In genomic region chr1:184273722-184274121, GRCm38 (mm10) we compare ENCODE assay signal across 18 mouse cellular contexts.
DNase-seq lines count a peak whose midpoint lies in the region; ATAC-seq and TF ChIP-seq lines count a peak whose summit lies in the region.
"Had no signal": no experiment of that assay in that cellular context is flagged by ENCODE, and none has a peak within 500 bp of the region (broad histone marks: within the 10 kb centered on the region; RNA-seq: fewer than 3 reads in every experiment).

No protein-coding gene starts in this region.

- no peak overlapping the region for H3K4me3 ChIP-seq in embryonic facial prominence, embryonic 11.5 days (ENCODE audit: low read depth, low read length)
- H3K4me3 ChIP-seq in embryonic facial prominence, embryonic 10.5 days: no peak overlapping the region
- no peak overlapping the region for H3K4me3 ChIP-seq in intestine, postnatal 0 days (ENCODE audit: low read depth, low read length)
- no peak overlapping the region for H3K4me3 ChIP-seq in intestine, embryonic 16.5 days (ENCODE audit: low read length)
- no peak overlapping the region for H3K4me3 ChIP-seq in lung, embryonic 14.5 days (ENCODE audit: low read depth, low read length)
- H3K4me3 ChIP-seq: embryonic facial prominence, embryonic 15.5 days; hindbrain, embryonic 13.5 days; limb, embryonic 15.5 days; midbrain, embryonic 13.5 days; myocyte had no signal

- no peak overlapping the region for H3K27ac ChIP-seq in embryonic facial prominence, embryonic 11.5 days (replicated peaks; ENCODE audit: low read depth, low read length)
- no peak overlapping the region for H3K27ac ChIP-seq in embryonic facial prominence, embryonic 10.5 days (replicated peaks)
- no peak overlapping the region for H3K27ac ChIP-seq in intestine, postnatal 0 days (ENCODE audit: low read depth, low read length)
- no peak overlapping the region for H3K27ac ChIP-seq in intestine, embryonic 16.5 days (ENCODE audit: low read length)
- no peak overlapping the region for H3K27ac ChIP-seq in lung, embryonic 14.5 days (ENCODE audit: low read depth)
- H3K27ac ChIP-seq: embryonic facial prominence, embryonic 15.5 days; hindbrain, embryonic 13.5 days; limb, embryonic 15.5 days; midbrain, embryonic 13.5 days had no signal

- peak; percentile 53 for TF ChIP-seq CTCF in intestine, postnatal 0 days (IDR thresholded peaks at IDR 0.05; ENCODE audit: low read depth)
- TF ChIP-seq CTCF in lung, embryonic 14.5 days (IDR thresholded peaks at IDR 0.05; ENCODE audit: low read depth): 0 out of 2 replicates have a peak, but pooled peaks have one; percentile 26

- H3K36me3 ChIP-seq in embryonic facial prominence, embryonic 11.5 days (replicated peaks; ENCODE audit: control insufficient read depth, insufficient read depth, low read depth, low read length): no peaks in the 10 kb centered on the region
- H3K36me3 ChIP-seq in embryonic facial prominence, embryonic 10.5 days (replicated peaks): no peaks in the 10 kb centered on the region
- no peaks in the 10 kb centered on the region for H3K36me3 ChIP-seq in intestine, postnatal 0 days (ENCODE audit: control insufficient read depth, insufficient read depth)
- no peaks in the 10 kb centered on the region for H3K36me3 ChIP-seq in intestine, embryonic 16.5 days (ENCODE audit: control insufficient read depth, insufficient read depth, low read length)
- H3K36me3 ChIP-seq in lung, embryonic 14.5 days (ENCODE audit: insufficient read depth): no peaks in the 10 kb centered on the region
- H3K36me3 ChIP-seq: embryonic facial prominence, embryonic 15.5 days; hindbrain, embryonic 13.5 days; limb, embryonic 15.5 days; midbrain, embryonic 13.5 days had no signal

- no peak overlapping the region for H3K9ac ChIP-seq in embryonic facial prominence, embryonic 11.5 days (replicated peaks; ENCODE audit: low read length)
- no peak overlapping the region for H3K9ac ChIP-seq in intestine, postnatal 0 days (ENCODE audit: low read depth, low read length)
- H3K9ac ChIP-seq in intestine, embryonic 16.5 days (ENCODE audit: low read depth, low read length): no peak overlapping the region
- no peak overlapping the region for H3K9ac ChIP-seq in lung, embryonic 14.5 days
- H3K9ac ChIP-seq: embryonic facial prominence, embryonic 15.5 days; hindbrain, embryonic 13.5 days; limb, embryonic 15.5 days; midbrain, embryonic 13.5 days had no signal

- no peak for ATAC-seq in embryonic facial prominence, embryonic 11.5 days (replicated peaks; ENCODE audit: insufficient number of reproducible peaks, low FRiP score, low TSS enrichment, low read depth)
- ATAC-seq in intestine, postnatal 0 days: no peak
- ATAC-seq in intestine, embryonic 16.5 days: no peak
- no peak for ATAC-seq in lung, embryonic 14.5 days (ENCODE audit: insufficient read depth)
- ATAC-seq: midbrain, embryonic 13.5 days had no signal

- no peaks in the 10 kb centered on the region for H3K27me3 ChIP-seq in embryonic facial prominence, embryonic 11.5 days (ENCODE audit: control insufficient read depth, insufficient read depth, low read length)
- H3K27me3 ChIP-seq in embryonic facial prominence, embryonic 10.5 days (replicated peaks; ENCODE audit: low read depth, poor library complexity, severe bottlenecking): no peaks in the 10 kb centered on the region
- no peaks in the 10 kb centered on the region for H3K27me3 ChIP-seq in intestine, postnatal 0 days (replicated peaks; ENCODE audit: control insufficient read depth, insufficient read depth, low read length)
- H3K27me3 ChIP-seq in intestine, embryonic 16.5 days (replicated peaks; ENCODE audit: control insufficient read depth, insufficient read depth, low read length): no peaks in the 10 kb centered on the region
- no peaks in the 10 kb centered on the region for H3K27me3 ChIP-seq in lung, embryonic 14.5 days (ENCODE audit: insufficient read depth, low read length)
- H3K27me3 ChIP-seq: hindbrain, embryonic 13.5 days had no signal

- 67% methylated on average over 1 of the region's 1 CpGs for WGBS in embryonic facial prominence, embryonic 11.5 days
- 74% methylated on average over 1 of the region's 1 CpGs for WGBS in embryonic facial prominence, embryonic 10.5 days
- WGBS in intestine, postnatal 0 days: 100% methylated on average over 1 of the region's 1 CpGs
- WGBS in intestine, embryonic 16.5 days: 69% methylated on average over 1 of the region's 1 CpGs
- WGBS in lung, embryonic 14.5 days: 78% methylated on average over 1 of the region's 1 CpGs

- H3K4me1 ChIP-seq in embryonic facial prominence, embryonic 11.5 days (ENCODE audit: control insufficient read depth, insufficient read depth, low read length): no peaks in the 10 kb centered on the region
- no peaks in the 10 kb centered on the region for H3K4me1 ChIP-seq in embryonic facial prominence, embryonic 10.5 days
- peaks cover 3% of the 10 kb centered on the region; the same call in 1 of the 2 replicates for H3K4me1 ChIP-seq in intestine, postnatal 0 days (replicated peaks; ENCODE audit: control insufficient read depth, insufficient read depth, low read length)
- H3K4me1 ChIP-seq in intestine, embryonic 16.5 days (ENCODE audit: control insufficient read depth, insufficient read depth, low read length): 0 out of 2 replicates have a peak, but pooled peaks cover 2% of the 10 kb centered on the region
- no peaks in the 10 kb centered on the region for H3K4me1 ChIP-seq in lung, embryonic 14.5 days (ENCODE audit: insufficient read depth)
- H3K4me1 ChIP-seq: embryonic facial prominence, embryonic 15.5 days; hindbrain, embryonic 13.5 days; midbrain, embryonic 13.5 days had no signal

- H3K9me3 ChIP-seq in embryonic facial prominence, embryonic 11.5 days (replicated peaks; ENCODE audit: control insufficient read depth, low read length): no peaks in the 10 kb centered on the region
- H3K9me3 ChIP-seq in embryonic facial prominence, embryonic 10.5 days: no peaks in the 10 kb centered on the region
- no peaks in the 10 kb centered on the region for H3K9me3 ChIP-seq in intestine, postnatal 0 days (ENCODE audit: control insufficient read depth)
- H3K9me3 ChIP-seq in intestine, embryonic 16.5 days (ENCODE audit: control insufficient read depth, low read length): no peaks in the 10 kb centered on the region
- no peaks in the 10 kb centered on the region for H3K9me3 ChIP-seq in lung, embryonic 14.5 days (ENCODE audit: low read depth, low read length)
- H3K9me3 ChIP-seq: embryonic facial prominence, embryonic 15.5 days; hindbrain, embryonic 13.5 days; limb, embryonic 15.5 days; midbrain, embryonic 13.5 days had no signal

- DNase-seq in embryonic facial prominence, embryonic 11.5 days (ENCODE audit: low spot score): peak; percentile 12
- no peak for DNase-seq in embryonic facial prominence, embryonic 10.5 days (ENCODE audit: low spot score)
- no peak for DNase-seq in lung, embryonic 14.5 days
- no peak for DNase-seq in lung, postnatal 10 days
- peak; percentile 33 for DNase-seq in MN1 (ENCODE audit: low spot score)
- no peak for DNase-seq in spleen, adult 18-20 months
- DNase-seq: adrenal gland, adult 2 months; cerebellum, adult 9-10 months; heart, postnatal 10 days; right cerebral cortex, postnatal 14 days; thymus, postnatal 14 days had no signal

- no peak overlapping the region for H3K4me2 ChIP-seq in embryonic facial prominence, embryonic 11.5 days (ENCODE audit: low read depth, low read length)
- H3K4me2 ChIP-seq in intestine, postnatal 0 days (replicated peaks; ENCODE audit: low read depth): no peak overlapping the region
- no peak overlapping the region for H3K4me2 ChIP-seq in intestine, embryonic 16.5 days (ENCODE audit: low read depth, low read length)
- H3K4me2 ChIP-seq in lung, embryonic 14.5 days: no peak overlapping the region
- H3K4me2 ChIP-seq: embryonic facial prominence, embryonic 15.5 days; hindbrain, embryonic 13.5 days; limb, embryonic 15.5 days; midbrain, embryonic 13.5 days had no signal

Comparison
In these comparisons a context has a peak if more than half of its experiments do, and no peak if none do; other contexts are left out.
1. DNase-seq: peak in embryonic facial prominence, embryonic 11.5 days (single experiment) and MN1 (single experiment); none in embryonic facial prominence, embryonic 10.5 days (single experiment), lung, embryonic 14.5 days (single experiment), lung, postnatal 10 days (single experiment) and spleen, adult 18-20 months (0 of 2).